Mouse (Mus musculus): ENCODE data around the gene Acta1.

The Acta1 gene

GRCm38 (mm10) chr8:123845114-123845513, 49.4 kb downstream of the Acta1 start:
- no peak for DNase-seq (ENCODE audit: low read depth, low spot score)

GRCm38 (mm10) chr8:123844341-123844740, 50.2 kb downstream of the Acta1 start:
- no peak for DNase-seq (ENCODE audit: low read depth, low spot score)

DNA sequence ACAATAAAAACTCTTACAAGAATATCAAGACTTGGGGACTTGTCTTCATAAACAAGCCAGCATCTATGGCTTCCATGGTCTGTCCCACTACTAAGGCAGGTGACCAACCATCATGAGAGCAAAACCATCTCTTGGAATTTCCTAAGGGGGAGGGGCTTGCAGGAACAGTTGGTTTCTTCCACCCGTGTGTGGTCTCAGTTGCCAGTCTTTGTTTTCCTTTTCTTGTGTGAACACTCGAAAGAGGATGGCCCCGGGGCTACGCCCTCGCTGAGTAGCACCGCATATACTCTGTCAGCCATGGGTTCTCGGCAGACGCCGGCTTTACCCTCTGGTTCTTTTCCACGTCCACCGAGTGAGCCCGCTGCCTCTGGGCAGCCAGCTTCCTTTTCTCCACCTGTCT, 52.5 kb downstream of the Acta1 start:
- no peak for DNase-seq (ENCODE audit: low read depth, low spot score)

Data from retina, adult 2 months (tissue).